Mouse (Mus musculus): ENCODE measurements around the gene Duoxa1. TPM values are rescaled to one million over a fixed set of nuclear protein-coding genes. Genes with fewer than 3 reads are reported as not detected.

The Duoxa1 gene
- polyA plus RNA-seq (2015; fragmentation: Nextera tagmentation; extraction: Ambion mirVana): not detected in 2 replicates

DNA sequence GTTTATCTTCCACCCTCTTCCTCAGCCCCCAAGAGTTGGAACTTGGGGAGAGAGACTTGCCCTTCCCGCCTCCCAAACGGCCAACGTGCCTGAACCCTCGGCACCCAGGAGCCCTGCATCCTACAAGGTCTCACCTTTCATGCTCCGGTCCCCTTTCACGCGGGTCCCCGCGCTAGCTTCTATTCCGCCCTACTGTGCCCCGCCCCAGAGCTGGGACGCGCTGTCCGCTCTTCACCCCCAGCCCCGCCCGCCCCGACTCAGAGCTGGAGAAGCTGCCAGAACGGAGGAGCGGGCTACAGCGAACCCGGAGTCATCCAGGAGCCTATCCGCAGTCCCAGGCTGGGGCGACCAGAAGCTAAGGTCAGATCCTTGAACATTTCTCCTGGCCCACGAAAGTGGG is at the start of gene Duoxa1:
Duoxa1 (minus strand) TSS at position 195 of the 400 bp plus-strand sequence.
- ATAC-seq (replicated peaks): 0 out of 2 replicates have a peak, but pooled peaks have one; percentile 41
- peak within 1 kb of the TSS; percentile 25 for H3K4me3 ChIP-seq
- H3K27me3 ChIP-seq: peaks cover 39% of the 10 kb centered on the region
- peaks cover 12% of the 10 kb centered on the region for H3K4me1 ChIP-seq
- no peak within 1 kb of the TSS for H3K9ac ChIP-seq (replicated peaks)
- no peaks in the 10 kb centered on the region for H3K36me3 ChIP-seq
- no peak within 1 kb of the TSS for H3K27ac ChIP-seq (replicated peaks)
- no peaks in the 10 kb centered on the region for H3K9me3 ChIP-seq
- peak within 1 kb of the TSS; percentile 39 for H3K4me2 ChIP-seq (replicated peaks)
- WGBS: 2% methylated on average over 24 of the region's 24 CpGs

DNA sequence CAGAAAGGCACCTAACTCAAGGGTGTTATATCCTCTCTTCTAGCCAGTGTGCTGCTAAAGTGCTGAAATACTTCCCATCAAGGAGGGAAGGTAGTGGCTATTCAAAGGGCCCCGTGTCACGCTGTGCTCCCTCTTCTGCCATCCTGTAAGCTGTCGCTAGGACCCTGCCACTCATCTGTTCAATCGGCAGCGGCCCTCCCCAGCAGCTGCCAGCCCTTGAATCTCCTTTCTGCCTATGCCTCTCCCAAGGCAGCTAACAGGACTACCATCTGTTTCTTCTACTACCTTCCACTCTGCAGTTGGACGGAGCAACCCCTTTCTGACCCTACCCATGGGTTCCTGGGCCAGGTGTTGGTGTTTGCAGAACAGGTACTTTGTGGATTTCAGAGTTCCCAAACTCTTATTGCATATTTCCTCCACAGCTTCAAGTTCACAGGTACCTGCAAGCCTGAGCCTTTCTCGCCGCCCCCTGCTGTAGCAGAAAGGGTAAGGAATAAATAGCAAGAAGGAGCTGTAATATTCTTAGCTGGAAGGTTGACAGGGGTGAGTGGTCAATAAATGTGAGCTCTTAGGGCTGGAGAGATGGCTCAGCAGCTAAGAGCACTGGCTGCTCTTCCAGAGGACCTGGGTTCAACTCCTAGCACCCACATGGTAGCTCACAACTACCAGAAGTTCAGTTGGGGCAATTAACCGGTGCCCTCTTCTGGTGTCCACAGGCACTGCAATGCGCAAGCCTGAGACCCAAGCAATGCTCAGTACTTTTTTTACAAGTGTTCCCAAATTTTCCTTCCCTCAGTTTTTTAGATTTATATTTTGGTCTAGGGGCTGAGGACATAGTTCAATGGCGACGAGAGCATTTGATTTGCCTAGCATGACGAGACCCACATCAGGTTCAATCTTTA is 49.3 kb upstream of the Duoxa1 start:
- Histone ChIP-seq H3K4me2 (replicated peaks) (no peak overlapping the region), H3K9ac (replicated peaks) (no peak overlapping the region), H3K36me3 (peaks cover 9% of the 10 kb centered on the region; the same call in 1 of the 2 replicates), H3K27me3 (no peaks in the 10 kb centered on the region), H3K27ac (replicated peaks) (no peak overlapping the region), H3K9me3 (no peaks in the 10 kb centered on the region), H3K4me1 (peaks cover 28% of the 10 kb centered on the region), H3K4me3 (no peak overlapping the region)
- WGBS: 73% methylated on average over 13 of the region's 13 CpGs
- ATAC-seq (replicated peaks): no peak

DNA sequence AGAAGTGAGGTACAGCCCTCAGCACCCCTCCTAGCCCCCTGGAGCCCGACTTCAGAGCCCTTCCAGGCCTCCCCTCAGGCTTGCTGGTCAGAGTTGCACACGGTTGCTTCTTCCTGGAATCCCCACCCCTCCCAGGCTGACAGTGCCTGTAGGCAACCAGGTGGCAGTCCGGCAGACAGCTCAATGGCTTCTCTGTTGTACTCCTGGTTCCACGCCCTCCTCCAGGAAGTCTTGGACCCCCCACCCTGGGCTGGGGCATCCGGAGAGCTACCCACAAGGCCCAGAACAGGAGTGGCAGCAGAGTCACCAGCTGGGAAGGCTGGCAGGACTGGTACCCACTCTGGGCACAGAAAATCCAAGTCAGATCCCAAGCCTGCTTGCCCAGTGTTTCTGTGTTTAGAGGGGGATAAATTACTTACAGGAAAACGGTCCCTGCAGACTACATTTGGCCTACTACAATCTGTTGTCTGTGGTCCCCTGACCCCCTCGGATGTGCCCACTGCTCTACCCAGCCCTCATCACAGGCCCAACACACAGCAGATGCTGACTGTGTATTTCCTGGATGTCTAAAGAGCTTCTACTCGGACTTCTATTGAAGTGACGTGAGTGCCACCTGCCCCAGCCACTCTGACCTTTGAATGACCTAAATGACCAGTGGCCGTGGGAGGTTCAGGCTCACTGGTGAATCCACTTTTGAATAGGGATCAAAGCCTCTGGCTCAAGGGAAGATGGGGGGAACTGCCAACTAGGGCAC is 48.5 kb upstream of the Duoxa1 start:
- Histone ChIP-seq H3K4me2 (replicated peaks) (no peak overlapping the region), H3K27me3 (no peaks in the 10 kb centered on the region), H3K4me1 (peaks cover 19% of the 10 kb centered on the region), H3K36me3 (peaks cover 12% of the 10 kb centered on the region; the same call in 1 of the 2 replicates), H3K27ac (replicated peaks) (no peak overlapping the region), H3K4me3 (no peak overlapping the region), H3K9ac (replicated peaks) (no peak overlapping the region), H3K9me3 (no peaks in the 10 kb centered on the region)
- no peak for ATAC-seq (replicated peaks)
- WGBS: 61% methylated on average over 10 of the region's 10 CpGs

DNA sequence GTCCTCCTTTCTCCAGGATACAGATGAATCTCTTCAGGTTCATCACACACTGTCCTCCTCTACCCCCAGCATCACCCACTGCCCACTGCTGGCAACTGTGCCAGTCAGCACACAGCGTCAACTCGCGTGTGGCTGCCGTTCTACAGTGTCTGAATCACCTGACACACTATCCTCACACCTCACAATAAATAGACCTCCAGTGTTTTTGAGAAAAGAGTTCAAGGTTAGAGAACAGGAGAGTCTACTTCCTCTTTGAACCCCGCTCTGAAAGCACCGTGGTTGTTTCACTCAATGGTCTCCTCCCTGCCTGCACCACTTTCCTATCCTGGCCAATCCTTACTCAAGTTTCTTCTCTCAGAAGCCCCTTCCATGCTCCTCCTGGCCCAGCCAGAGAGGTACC is 47.7 kb upstream of the Duoxa1 start:
- Histone ChIP-seq H3K27ac (replicated peaks) (no peak overlapping the region), H3K27me3 (no peaks in the 10 kb centered on the region), H3K9ac (replicated peaks) (no peak overlapping the region), H3K4me3 (no peak overlapping the region), H3K36me3 (peaks cover 17% of the 10 kb centered on the region), H3K4me1 (peaks cover 11% of the 10 kb centered on the region), H3K4me2 (replicated peaks) (no peak overlapping the region), H3K9me3 (no peaks in the 10 kb centered on the region)
- WGBS: 88% methylated on average over 6 of the region's 6 CpGs
- ATAC-seq (replicated peaks): no peak

DNA sequence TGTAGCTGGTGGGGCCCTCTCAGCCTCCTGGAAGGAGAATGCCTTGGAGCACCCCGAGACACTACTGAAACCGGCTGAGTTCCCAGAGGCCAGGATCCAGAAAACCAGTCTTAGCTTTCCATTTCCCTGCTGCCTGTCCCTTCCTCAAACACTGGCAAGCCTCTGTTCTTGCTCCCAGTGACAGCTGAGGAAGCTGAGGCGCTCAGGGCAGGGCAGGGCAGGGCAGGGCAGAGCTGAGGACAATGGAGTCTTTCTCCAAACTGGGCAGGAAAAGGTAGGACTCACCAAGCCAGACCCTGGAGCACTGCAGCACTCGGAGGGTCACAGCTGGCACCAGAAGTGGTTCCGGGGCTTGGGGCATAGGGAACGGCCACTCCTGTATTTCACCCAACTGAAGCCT is 46.8 kb upstream of the Duoxa1 start:
- WGBS: 86% methylated on average over 6 of the region's 6 CpGs
- H3K9me3 ChIP-seq: no peaks in the 10 kb centered on the region
- H3K27ac ChIP-seq (replicated peaks): no peak overlapping the region
- no peak for ATAC-seq (replicated peaks)
- H3K9ac ChIP-seq (replicated peaks): no peak overlapping the region
- no peak overlapping the region for H3K4me2 ChIP-seq (replicated peaks)
- peaks cover 20% of the 10 kb centered on the region for H3K36me3 ChIP-seq
- peaks cover 3% of the 10 kb centered on the region; the same call in 1 of the 2 replicates for H3K4me1 ChIP-seq
- no peaks in the 10 kb centered on the region for H3K27me3 ChIP-seq
- no peak overlapping the region for H3K4me3 ChIP-seq

DNA sequence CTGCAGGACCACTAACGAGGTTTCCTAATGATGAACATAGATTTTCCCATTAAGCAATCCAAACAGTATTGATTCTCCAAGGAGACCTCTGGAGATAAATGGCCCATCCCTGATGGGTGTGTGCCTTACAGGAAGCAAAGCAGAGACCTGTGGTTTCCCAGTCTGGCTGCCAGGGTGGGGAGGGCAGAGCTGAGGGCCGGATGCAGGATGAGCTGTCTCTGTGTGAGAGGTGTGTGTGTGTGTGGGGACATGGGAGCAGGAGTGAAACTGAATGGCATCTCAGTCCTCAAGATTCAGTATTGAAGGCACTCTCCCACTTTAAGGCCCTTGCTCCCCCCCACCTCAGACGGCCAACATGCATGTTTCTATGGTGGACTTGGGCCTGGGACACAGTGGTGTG is 42.7 kb upstream of the Duoxa1 start:
- no peak overlapping the region for H3K27ac ChIP-seq (replicated peaks)
- no peak overlapping the region for H3K4me2 ChIP-seq (replicated peaks)
- H3K9ac ChIP-seq (replicated peaks): no peak overlapping the region
- peaks cover 10% of the 10 kb centered on the region; the same call in 1 of the 2 replicates for H3K27me3 ChIP-seq
- H3K36me3 ChIP-seq: peaks cover 16% of the 10 kb centered on the region
- WGBS: 62% methylated on average over 3 of the region's 3 CpGs
- no peak overlapping the region for H3K4me3 ChIP-seq
- no peaks in the 10 kb centered on the region for H3K9me3 ChIP-seq
- ATAC-seq (replicated peaks): no peak
- peaks cover 23% of the 10 kb centered on the region for H3K4me1 ChIP-seq

DNA sequence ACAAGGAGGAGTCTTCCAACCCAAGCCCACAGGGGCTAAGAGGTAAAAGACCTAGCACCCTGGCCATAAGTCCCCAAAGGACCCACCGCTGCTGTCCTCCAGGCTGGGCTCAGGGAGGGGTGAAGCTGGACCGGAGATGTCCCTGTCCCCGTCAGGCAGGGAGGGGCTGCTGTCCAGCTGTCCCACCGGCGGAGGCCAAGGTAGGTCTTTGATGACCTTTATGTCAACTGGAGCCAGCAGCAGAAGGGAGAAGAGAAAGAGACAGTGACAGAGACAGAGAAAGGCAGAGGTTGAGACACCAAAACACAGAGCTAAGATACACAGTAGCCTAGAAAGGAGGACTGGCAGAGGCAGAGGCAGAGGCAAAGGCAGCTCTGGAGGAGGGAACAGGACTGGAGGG is 41.9 kb upstream of the Duoxa1 start:
- H3K4me3 ChIP-seq: no peak overlapping the region
- H3K4me2 ChIP-seq (replicated peaks): no peak overlapping the region
- H3K4me1 ChIP-seq: peaks cover 30% of the 10 kb centered on the region
- peaks cover 10% of the 10 kb centered on the region; the same call in 1 of the 2 replicates for H3K27me3 ChIP-seq
- ATAC-seq (replicated peaks): no peak
- WGBS: 94% methylated on average over 5 of the region's 5 CpGs
- H3K36me3 ChIP-seq: peaks cover 16% of the 10 kb centered on the region
- H3K9me3 ChIP-seq: no peaks in the 10 kb centered on the region
- H3K9ac ChIP-seq (replicated peaks): no peak overlapping the region
- no peak overlapping the region for H3K27ac ChIP-seq (replicated peaks)

DNA sequence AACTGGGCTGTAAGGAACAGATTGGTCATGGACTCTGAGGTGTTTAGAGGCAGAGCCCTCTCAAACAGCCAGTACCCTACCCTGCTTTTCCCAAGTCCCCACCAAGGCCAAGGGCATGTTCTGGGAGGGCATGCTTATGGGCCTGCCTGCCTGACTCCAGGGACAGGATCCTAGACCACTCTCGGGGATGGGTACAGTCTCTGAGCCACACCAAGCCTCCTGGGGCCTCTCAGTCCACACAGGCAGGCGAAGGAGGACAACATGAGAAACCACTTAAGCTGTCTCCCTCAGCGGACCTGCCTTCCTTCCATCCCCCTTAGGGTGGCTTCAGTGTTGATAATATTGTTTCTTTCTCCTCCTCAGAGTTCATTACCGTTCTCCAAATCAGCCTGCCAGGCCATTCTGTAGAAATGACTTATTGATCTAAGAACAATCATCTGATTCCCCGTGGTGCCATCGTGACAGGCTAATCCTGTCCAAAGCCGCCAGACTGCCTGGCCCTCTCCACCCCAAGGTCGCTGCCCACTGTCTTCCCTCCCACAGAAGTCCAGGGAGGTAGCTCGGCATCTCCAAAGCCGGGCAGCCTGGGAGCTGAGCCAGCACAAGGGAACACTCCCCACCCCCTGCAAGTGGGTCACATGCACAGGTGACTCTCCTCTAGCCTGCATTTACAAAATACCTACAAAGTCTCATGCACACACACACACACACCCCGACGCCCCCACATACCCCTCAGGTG is 40.8 kb upstream of the Duoxa1 start:
- Histone ChIP-seq H3K9ac (replicated peaks) (no peak overlapping the region), H3K36me3 (peaks cover 16% of the 10 kb centered on the region), H3K27ac (replicated peaks) (no peak overlapping the region), H3K27me3 (peaks cover 10% of the 10 kb centered on the region; the same call in 1 of the 2 replicates), H3K4me1 (peaks cover 39% of the 10 kb centered on the region), H3K4me3 (no peak overlapping the region), H3K4me2 (replicated peaks) (no peak overlapping the region), H3K9me3 (no peaks in the 10 kb centered on the region)
- 58% methylated on average over 12 of the region's 12 CpGs for WGBS
- no peak for ATAC-seq (replicated peaks)

DNA sequence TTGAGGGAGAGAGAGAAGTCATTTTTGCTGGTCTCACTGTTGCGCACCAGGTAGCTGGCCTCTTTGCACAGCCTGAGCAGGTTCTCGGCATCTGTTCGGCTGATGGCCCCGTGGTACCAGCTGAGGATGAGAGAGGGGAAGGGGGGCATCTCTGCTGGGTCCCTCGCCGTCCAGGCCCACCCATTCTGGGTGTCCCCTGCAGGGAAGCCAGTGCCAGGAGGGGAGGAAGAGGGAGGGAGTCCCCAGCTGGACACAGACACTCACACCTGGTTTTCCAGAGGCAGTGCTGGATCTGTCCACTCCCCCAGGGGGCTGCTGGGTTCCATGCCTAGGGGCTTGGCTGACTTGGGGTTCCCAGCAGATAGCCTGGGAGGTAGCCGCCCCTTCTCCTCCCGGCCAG is 40.2 kb upstream of the Duoxa1 start:
- Histone ChIP-seq H3K4me2 (replicated peaks) (no peak overlapping the region), H3K4me3 (no peak overlapping the region), H3K9me3 (no peaks in the 10 kb centered on the region), H3K9ac (replicated peaks) (no peak overlapping the region), H3K27ac (replicated peaks) (no peak overlapping the region), H3K36me3 (peaks cover 16% of the 10 kb centered on the region), H3K27me3 (peaks cover 10% of the 10 kb centered on the region; the same call in 1 of the 2 replicates), H3K4me1 (peaks cover 44% of the 10 kb centered on the region)
- no peak for ATAC-seq (replicated peaks)
- WGBS: 81% methylated on average over 8 of the region's 8 CpGs

DNA sequence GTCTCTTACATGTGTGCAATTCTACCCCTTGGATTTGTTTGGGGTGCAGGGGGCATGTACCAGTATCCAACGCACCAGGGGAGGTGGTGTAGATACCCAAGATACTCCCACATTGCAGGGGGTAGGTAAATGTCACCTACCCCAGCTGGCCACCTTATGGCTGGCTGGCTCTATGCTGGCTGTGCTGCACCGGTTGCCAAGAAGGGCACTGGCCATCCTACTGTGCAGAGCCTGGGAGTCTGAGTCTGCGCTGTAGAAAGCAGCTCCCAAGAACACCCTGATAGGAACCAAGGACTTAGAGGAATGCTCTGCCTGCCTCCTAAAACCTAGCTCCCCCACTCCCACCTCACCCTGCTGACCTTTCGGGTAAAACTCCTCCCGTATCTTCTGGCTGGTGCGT is 39.5 kb upstream of the Duoxa1 start:
- Histone ChIP-seq H3K27ac (replicated peaks) (no peak overlapping the region), H3K4me1 (peaks cover 48% of the 10 kb centered on the region), H3K4me3 (no peak overlapping the region), H3K27me3 (peaks cover 10% of the 10 kb centered on the region; the same call in 1 of the 2 replicates), H3K4me2 (replicated peaks) (no peak overlapping the region), H3K9ac (replicated peaks) (no peak overlapping the region), H3K9me3 (no peaks in the 10 kb centered on the region), H3K36me3 (peaks cover 13% of the 10 kb centered on the region)
- ATAC-seq (replicated peaks): no peak
- 82% methylated on average over 6 of the region's 6 CpGs for WGBS

DNA sequence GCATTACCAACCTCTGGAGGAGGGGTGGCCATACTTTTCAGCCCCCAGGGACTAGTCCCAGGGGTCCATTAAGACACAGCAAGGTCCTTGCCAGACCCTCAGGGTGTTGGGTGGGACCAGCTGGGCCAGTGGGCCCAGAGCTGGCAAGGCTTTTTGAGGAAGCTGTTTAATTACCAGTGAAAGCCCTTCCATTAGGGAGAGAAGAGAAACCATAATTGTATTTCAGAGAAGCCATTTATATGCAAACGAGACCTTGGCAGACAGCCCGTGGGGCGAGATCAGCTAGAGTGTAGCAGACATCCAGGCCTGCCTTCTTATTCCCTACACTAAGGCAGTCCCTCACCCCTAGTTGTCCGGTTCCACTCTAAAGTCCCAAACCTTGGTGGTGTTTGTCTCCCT is 38.4 kb upstream of the Duoxa1 start:
- no peak overlapping the region for H3K4me2 ChIP-seq (replicated peaks)
- WGBS: 8% methylated on average over 4 of the region's 4 CpGs
- H3K9me3 ChIP-seq: no peaks in the 10 kb centered on the region

More for the DNA sequence above, 38.4 kb upstream of the Duoxa1 start:
- H3K9ac ChIP-seq (replicated peaks): no peak overlapping the region
- H3K27me3 ChIP-seq: peaks cover 10% of the 10 kb centered on the region; the same call in 1 of the 2 replicates
- H3K27ac ChIP-seq (replicated peaks): peak overlapping the region; percentile 87
- peaks cover 9% of the 10 kb centered on the region for H3K36me3 ChIP-seq
- peaks cover 51% of the 10 kb centered on the region for H3K4me1 ChIP-seq
- ATAC-seq (replicated peaks): peak; percentile 56
- H3K4me3 ChIP-seq: no peak overlapping the region
